Mouse (Mus musculus) liver, adult 2 months (tissue): ENCODE results near the gene Mettl26.

Source experiments
- CTCF ChIP-seq: fragments of 200-500 bp; IDR thresholded peaks from 2 replicates; pipeline ENCODE4 v1.5.1; 2011; ENCODE audit warnings: low read depth, low read length, control low read depth
- POLR2A ChIP-seq: fragments of 200-500 bp; IDR thresholded peaks from 2 replicates; pipeline ENCODE4 v1.6.1; 2011; ENCODE audit warnings: low read length, control low read depth; ENCODE audit not compliant: insufficient read depth; ENCODE audit errors: extremely low read depth

GRCm38 (mm10) chr17:25863681-25864080 lies 11.2 kb upstream of the Mettl26 start:
- TF ChIP-seq CTCF (peak; percentile 66), POLR2A (no peak)
